Mouse (Mus musculus): ENCODE measurements around the gene Lss. TPM values are rescaled to one million over a fixed set of nuclear protein-coding genes. Genes with fewer than 3 reads are reported as not detected.

The Lss gene
- total RNA-seq, 2 experiments from 2014 or later, result 16.8 to 17.2 TPM

DNA sequence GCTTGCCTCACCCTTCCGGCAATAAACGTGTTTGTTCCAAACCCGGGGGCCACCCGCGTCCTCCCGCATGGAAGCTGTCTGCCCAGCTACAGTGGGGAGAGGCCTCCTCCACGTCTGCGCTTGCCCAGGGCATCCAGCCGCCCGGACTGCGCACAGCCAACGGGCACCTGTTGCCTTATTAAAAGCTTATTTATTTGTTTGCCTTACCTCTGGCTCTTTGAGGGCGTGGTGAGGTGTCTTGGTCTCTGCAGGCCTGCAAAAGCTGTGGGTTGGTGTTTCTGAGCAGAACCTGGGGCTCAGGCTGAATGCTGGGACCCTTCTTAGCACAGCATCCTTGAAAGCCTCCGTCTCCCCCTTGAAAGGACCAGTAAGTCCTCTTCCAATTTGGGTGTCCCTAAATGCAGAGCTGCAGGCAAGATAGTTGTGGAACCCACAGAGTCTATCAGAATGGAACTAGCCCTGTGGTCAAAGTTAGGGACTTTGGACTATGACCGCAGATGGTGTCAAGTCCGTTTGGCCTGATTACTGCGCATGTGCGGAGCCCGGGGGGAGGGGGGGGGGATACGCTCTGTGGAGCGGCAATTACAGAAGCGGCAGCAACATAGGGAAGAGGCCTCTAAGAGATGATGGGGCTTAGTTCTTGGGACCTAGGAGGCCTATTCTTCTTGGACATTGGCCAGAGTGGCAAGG, 38.8 kb downstream of the Lss start:
- no peak for DNase-seq

DNA sequence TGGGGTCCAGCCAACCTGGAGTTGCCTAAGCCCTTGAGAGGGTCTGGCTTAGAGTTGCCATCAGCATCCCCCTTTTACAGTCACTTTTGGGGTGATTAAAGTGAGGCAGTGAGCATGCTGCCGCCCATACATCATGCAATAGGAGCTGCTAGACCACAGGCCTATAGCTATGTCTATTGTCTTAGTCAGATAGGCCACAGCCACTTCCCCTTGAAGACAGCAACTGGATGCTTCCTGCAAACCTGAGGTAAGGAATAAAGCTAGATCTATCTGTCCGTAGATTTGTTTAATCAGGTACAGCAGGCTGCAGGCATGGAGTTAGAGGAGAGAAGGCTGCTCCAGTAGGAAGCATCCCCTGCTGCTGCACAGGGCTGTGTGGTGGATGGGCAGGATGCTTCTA, 39.7 kb downstream of the Lss start:
- DNase-seq, result no peak

DNA sequence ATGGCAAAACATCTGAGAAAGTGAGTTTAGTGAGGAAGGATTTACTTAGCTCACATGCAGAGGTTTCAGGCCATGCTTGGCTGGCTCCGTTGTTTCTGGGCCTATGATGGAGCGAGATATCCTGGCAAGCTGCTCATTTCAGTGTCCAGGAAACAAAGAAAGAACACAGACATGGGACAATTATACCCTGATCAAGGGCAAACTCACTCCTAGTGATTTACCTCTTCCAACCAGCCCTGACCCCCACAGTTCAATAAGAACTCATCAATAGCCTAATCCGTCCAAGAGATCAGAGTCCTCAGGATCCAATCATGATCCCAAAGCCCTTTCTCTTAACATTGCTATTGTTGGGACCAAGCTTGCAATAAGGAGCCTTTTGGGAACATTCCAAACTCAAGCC, 40.8 kb downstream of the Lss start:
- no peak for DNase-seq

DNA sequence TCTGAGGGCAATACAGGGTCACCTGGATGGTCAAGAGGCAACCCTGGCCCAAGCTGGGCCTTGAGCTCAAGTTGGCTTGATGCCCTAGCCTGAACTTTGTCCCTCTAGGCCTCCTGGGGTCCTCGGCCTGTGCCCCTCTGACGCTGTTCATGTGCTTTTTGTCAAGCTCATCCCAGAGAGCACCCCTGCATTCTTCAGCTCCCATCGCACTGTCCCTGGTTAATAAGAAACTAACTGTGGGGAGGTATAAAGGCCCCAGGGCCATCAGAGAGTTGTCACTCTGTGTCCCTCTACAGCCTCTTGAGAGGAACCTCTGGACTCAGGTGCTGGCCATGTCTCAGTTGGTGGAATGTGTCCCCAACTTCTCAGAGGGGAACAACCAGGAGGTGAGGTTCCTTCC, 44.0 kb downstream of the Lss start, which contains the start of gene Ftcd:
Gene Ftcd (plus strand): TSS at position 275 of the 400 bp plus-strand sequence.
- DNase-seq, result no peak

DNA sequence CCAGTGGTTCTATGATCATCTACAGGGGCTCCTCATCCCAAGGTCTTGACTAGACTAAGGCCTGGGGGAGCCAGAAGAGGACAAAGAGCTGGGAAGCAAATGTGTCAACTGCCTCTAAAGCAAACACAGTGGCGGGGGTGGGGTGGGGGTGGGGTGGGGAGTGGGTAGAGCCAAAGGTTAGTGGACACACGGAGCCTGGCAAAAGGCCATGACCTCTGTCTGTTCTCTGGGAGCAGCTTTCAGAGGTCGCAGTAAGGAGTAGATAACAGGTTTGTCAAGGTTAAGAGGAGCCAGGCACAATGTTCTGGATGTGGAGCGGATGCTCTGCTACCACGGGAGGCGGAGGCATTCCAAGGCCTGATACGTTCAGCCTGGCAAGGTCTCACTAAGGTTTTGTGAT, 45.5 kb downstream of the Lss start:
- no peak for DNase-seq

DNA sequence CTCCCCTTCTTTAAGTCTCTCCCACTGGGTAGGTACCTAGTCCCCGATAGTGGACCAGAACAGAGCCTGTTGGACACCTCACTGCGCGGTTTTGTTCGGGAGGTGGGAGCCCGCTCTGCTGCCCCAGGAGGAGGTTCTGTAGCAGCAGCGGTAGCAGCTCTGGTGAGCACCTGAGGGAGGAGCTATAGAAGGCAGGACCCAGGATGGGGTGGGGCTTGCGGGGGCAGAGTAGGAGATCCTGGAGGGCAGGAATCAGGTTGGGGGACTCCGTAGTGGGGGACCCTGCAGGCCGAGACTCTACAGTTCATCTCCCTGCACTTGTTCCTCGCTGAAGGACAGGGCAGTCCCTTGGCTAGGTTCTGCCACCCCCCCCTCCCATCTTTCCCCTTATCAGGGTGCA, 52.8 kb downstream of the Lss start:
- no peak for DNase-seq

DNA sequence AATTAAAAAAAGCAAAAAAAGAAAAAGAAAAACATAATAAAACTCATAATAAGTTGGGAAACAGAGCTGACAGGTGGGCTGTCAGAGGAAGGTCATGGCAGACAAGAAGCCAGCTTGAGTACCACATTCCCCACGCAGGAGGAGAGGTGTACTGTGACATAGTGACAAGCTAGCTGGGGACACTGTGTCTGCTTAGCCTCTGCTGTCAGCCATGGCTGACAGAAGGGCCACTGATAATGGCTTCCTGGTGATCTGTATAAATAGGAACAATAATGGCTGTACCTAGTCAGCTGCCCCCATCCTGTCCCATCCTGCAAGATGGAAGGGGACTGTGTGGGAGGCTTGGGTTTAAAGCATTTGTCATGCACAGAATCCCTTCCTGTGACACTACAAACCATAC, 54.8 kb downstream of the Lss start:
- DNase-seq, result peak; percentile 28

DNA sequence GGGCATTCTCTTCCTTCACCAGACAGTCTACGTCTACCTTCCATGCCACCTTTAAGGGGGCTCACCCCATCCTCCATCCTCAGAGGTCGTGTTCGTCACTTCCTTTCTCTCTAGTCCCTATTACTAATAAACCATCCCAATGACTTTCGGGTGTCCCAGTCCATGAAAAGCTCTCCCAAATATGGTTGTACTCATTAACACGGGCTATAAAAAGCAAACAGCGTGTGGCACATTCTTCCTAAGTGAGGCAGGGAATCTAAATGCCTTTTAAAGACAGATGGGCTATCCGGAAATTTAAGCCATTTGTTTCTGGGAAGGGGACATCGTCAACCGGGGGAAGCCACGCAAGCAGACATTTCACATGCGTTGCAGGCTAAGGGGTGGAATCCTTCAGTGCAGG, 58.8 kb downstream of the Lss start:
- DNase-seq, result peak; percentile 33

DNA sequence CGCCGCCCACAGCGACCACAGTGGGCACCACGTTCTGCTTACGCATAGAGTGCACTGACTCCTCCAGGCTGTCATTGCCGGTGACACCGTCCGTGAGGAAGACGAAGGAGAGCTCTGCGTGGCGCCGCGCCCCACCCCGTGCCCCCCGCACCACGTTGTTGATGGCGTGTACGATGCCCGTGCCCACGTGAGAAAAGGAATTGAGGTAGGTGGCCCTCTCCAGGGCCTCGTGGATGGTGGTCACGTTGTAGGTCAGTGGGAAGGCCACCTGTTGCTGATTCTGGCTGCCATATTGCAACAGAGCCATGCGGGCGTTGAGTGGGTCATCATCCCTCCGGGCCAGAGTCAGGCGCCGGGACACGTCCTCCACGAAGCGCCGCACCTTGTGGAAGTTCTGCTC, 65.0 kb downstream of the Lss start:
- DNase-seq, result no peak

DNA sequence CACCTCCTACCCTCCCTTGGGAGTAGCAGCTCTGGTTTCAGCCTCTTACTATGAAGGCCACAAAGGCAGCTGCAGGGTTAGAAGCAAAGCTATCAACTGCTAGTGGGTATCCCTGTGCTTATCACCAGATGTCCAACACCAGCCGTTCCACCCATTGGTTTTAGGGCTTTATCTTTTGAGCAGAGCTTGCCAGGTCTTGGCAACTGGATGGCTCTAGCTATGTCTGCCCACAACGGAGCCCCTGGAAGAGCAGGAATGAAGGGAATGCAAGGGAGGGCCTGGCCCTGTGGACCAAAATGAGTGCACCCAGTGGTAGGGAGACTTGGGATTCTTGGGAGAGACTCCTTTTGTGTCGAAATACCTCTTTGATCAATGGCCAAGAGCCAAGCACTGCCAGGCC, 71.3 kb downstream of the Lss start:
- DNase-seq, result peak; percentile 57

Other genes starting within 250 kb of the Lss start
- 10 to 100 TPM; 28.4 to 31.6 TPM for gene Dip2a, start 186.3 kb upstream of the Lss start, total RNA-seq (2021)
- not detected for gene AC141477.1, start 91.1 kb upstream of the Lss start, total RNA-seq (2021)
- 10 to 100 TPM; 27.1 TPM for gene Pcnt, start 88.8 kb upstream of the Lss start, total RNA-seq (2021)
- not detected for gene 2610028H24Rik, start 82.5 kb upstream of the Lss start, total RNA-seq (2021)
- gene Mcm3ap, start 62.7 kb upstream of the Lss start, total RNA-seq (2021), result 10 to 100 TPM; 33.0 to 37.5 TPM
- gene Ybey, start 62.5 kb upstream of the Lss start, total RNA-seq (2021), result 1 to 10 TPM; 3.2 TPM
- gene Spatc1l, start 30.7 kb downstream of the Lss start, total RNA-seq (2021), result not detected
- gene Ftcd, start 44.1 kb downstream of the Lss start, total RNA-seq (2021), result under 1 TPM; 0.88 TPM
- gene Col6a2, start 92.0 kb downstream of the Lss start, total RNA-seq (2021), result 100 to 1,000 TPM; 201 to 217 TPM
- 100 to 1,000 TPM; 153 to 163 TPM for gene Col6a1, start 194.6 kb downstream of the Lss start, total RNA-seq (2021)